Mouse (Mus musculus): ENCODE results near the gene Gm609.

Gm609 gene

GRCm38 (mm10) chr16:45392246-45392645, 100.5 kb downstream of the Gm609 start:
- no peak for DNase-seq (ENCODE audit: low spot score)

DNA sequence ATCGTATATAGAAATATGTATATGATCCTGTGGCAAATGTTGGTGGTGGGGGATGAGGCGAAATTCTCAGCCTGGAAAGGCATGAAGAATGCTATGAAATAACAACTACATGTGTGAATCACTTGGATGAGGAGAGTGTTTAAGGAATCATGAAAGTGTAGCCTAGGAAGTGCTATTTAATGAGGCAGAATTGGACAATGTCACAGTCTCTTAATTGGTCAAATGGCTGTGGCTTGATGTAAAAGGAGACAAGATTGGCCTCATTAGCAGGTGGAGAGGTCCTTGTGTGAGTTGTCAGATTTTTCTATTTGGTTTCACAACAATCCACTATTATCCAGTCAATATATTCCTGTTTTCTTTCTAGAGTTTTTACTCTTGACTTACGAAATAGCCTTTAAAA, 101.1 kb downstream of the Gm609 start:
- no peak for DNase-seq (ENCODE audit: low spot score)

DNA sequence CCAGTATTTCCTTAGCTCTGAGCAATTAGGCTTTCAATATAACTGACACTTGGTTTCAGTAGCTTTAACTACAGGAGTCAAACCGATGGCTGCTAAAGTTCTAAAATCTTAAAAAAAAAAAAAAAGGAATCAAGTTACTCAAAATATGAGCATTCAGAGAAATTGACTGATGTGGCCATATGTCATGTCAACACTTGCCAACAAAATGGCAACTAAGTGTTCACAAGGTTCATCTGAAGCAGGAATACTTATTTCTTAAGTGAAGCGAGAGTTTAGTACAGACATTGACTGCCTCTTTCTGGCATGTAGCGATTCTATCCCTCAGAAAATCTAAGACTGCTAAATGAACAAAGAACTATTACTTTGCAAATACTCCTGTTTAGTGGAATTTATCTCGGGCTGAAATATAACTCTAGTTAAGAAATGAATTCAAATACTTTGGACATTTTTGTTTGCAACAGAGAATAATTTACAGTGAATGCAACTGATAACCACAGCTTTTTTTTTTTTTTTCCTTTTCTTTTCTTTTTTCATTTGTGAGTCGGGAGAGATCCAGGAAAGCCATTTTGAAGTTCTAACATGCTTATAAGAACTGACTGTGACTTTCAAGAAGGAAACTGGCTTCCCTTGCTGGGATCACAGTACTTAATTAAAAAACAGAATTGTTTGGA, 102.3 kb downstream of the Gm609 start:
- no peak for DNase-seq (ENCODE audit: low spot score)

DNA sequence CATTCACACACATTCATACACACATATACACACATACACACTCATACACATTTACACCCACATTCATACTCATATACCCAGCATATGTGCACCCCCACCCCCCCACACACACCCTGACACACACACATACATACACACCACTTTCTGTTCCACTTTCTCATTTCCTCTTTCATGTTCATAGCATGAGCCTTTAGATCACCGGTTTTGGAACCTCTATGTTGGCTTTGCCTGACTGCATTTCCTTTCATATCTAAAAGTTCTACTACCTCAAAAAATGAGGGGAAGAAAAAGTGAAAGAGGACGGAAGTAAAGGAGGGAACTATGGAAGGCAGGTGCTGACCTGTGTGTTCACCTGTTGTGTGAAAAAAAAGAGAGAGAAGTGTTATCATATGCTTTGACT, 102.9 kb downstream of the Gm609 start:
- DNase-seq (ENCODE audit: low spot score), result no peak

- DNase-seq (ENCODE audit: low spot score), result no peak
These were observed 103.7 kb downstream of the Gm609 start for GRCm38 (mm10) chr16:45389041-45389440.

DNA sequence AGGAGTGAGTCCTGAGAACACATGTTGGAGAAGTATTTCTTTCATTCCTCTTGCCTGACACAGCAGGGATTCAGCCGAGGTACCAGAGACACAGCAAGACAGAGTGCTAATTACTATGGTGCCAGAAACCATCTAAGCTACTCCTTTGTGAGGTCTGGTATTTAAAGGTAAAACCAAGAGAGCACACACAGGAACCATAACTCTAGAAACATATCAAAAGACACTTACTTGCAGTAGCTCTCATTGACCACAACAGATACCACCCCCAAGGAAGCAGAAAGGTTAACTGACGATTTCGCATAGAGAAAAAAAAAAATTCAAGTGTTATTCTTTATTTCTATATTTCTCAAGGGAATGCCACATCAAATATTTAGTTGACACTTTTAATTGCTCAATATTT, 111.0 kb downstream of the Gm609 start:
- no peak for DNase-seq (ENCODE audit: low spot score)

- DNase-seq (ENCODE audit: low spot score), result no peak
These were observed 113.8 kb downstream of the Gm609 start for GRCm38 (mm10) chr16:45378959-45379358.

DNA sequence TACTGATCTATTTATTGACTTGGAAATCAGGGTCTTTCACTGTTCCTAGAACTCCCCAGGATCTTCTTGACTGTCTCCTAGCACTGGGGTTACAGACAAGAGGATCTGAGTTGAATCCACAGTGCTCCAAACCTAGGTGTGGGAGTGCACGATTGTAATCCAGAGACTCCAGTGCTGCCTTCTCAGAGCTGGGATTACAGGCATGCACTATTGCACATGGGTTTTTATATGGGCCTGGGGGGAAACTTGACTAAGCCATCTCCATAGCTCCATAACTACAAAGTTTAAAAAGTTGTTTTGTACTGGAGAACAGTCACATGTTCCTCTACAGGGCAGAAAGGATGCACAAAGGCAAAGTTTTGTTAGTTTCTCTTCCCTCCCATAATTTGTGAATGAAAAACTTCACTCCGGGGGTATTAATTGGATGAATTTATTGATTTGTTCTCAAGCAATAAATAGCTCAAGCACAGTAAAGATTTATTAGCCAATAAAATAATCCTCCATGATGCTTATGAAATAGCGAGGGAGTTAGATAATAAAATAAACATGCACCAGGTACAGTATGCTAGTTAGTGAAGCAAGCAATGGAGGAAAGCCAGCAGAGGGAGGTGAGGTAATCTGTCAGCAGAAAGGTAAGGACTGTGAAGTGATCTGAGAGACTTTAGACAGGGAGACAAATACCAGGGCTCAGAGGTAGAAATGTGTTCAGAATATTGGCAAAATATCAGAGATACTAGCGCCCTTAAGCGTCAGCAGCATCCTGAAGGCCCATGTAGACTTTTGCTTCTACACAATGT, 114.4 kb downstream of the Gm609 start:
- no peak for DNase-seq (ENCODE audit: low spot score)

DNA sequence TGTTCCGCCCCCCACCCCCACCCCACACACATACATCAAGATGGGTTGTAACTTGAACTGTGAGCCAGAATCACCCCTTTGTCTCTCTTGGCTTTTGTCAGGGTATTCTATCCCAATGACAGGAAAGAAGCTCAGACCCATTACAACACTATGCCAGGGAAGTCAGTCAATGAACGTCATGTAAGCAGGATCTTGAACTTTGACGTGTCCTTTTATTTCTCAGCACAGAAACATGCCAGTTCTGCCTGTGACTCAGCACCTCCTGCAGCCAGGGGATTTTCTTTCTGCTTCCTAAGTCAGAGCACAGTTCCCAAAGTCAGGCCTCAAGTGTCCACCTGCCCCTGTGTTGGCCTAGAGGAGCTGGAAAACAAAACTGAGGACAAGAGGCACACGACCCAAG, 115.4 kb downstream of the Gm609 start:
- no peak for DNase-seq (ENCODE audit: low spot score)

- no peak for DNase-seq (ENCODE audit: low spot score)
These were observed 116.0 kb downstream of the Gm609 start for GRCm38 (mm10) chr16:45376812-45377211.

DNA sequence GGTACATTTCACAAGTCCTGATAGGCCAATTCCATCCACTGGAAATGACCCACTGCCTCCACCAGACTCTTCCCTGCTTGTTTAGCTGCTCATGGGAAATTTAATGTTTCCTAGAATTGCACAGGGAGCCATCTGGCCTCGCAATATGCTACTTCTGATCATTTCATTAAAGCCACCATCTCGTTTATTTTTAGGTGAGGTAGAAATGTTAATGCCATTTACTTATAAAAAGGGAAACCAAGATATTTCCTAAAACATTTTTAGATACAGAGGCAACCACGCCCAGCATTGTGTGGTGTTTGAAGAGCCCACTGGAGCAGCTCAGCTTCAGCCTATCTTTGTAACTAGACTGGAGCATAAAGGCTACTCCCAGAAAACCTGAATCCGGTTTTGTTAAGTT, 116.5 kb downstream of the Gm609 start:
- DNase-seq (ENCODE audit: low spot score), result no peak

DNA sequence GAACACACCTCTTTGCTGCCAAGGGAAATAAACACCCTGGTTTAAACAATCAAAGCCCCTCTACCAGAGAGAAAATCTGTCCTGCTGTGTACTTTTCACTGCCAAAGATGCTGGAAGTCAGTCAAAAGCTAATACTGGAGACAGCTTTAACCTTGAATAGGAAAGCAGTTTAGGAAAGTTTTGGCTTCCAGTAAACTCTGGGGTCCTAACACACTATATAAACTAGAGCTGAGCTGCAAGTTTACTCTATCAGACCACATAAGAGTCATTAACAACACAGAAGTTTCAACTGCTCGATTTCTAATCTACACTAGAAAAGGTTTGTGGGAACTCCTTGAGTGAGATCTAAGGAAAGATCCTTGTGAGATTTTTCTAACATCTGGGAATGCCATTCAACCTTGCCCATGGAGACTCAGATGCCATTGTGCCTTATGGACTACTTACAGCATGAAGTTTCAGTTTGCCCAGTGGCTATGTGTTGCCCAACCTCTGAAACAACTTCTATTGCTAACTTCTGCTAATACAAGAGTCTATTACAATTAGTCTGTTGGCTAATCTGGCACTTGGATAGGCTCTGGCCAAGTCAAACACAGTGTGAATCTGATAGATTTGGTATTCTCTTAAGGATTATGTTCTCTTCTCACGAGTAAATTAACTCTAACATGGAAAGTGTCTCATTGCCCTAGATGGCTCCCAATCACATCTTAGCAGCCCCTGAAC, 117.1 kb downstream of the Gm609 start:
- DNase-seq (ENCODE audit: low spot score), result no peak

DNA sequence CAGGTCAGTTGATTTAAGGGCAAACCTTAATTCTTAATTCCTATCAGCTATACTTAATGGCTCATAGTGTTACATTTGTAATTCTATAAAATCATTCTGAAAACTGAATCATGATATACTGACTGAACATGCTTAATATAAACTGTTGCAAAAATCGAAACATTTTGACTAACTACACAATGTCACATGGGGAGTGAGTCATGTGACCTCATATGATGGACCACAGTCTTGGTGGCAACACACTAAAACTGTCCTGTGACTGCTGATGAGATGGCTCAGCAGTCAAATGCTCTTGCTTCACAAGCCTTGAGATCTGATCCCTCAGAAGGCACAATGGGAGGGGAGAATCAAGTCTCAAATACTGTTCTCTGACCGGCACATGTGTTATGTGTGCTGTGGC, 118.7 kb downstream of the Gm609 start:
- no peak for DNase-seq (ENCODE audit: low spot score)

DNA sequence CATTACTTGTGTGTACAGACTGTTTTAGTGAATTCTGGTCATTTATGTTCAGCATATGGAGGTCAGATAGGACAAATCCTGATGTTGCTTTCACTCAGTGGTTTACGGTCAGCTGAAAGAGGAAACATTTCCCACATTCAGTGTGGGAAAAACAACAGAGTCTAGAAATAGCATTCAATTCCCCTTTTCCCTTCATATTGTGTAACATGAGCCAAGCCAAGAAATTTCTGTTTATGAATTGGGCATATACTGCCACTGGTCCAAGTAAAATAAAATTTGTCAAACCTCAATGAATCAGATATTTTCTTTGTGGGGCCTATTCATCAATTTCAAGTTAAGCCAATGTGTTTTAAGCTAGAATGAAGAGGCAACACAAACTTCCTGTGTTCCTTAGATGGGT, 121.7 kb downstream of the Gm609 start:
- DNase-seq (ENCODE audit: low spot score), result no peak

DNA sequence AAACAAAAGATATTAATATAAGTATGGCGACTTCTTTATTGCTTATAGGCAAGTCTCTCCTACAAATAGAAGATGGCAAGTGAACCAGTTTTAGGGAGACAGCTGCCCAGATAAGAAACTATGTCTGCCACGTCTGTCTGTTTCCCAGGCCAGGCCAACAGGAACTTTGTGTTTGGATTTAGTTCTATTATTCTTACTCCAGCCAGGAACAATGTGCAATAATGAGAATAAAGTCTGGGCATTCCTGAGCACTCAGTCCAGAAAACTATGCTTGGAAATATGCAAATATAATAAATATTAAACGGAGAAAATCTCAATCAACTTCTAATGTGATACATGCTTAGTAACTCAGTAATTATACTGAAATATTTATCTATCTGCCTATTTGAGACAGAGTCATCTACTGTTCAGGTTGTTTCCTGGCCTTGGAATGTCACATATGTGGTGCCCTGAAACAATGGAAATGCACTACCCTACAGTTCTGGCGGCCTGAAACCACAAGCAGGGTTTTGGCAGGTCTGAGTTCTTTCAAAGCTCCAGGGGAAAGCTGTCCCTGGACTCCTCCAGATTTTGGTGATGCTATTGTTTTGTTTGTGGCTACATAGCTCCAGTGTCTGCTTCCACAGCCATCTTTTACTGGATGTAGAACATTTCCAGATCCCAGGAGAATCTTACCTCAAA, 123.3 kb downstream of the Gm609 start:
- no peak for DNase-seq (ENCODE audit: low spot score)

GRCm38 (mm10) chr16:45366111-45366510, 126.7 kb downstream of the Gm609 start:
- no peak for DNase-seq (ENCODE audit: low spot score)

DNA sequence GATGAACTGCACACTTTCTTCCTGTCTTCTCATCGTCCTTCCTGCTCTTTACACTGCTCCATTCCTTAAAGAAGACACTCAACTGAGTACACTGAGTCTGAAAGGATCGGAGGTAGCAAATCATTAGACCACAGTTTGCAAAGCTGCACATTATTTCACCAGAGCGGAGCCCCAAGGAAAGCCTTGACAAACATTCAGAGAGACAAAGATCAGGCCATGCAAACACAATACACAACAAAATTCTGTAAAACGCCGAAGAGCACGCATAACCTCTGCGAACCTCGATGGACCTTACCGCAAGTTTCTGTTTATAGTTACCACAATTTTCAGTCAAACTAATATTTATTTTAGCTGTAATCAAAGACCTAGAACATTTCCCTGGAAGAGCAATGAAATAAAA, 127.4 kb downstream of the Gm609 start:
- DNase-seq (ENCODE audit: low spot score), result no peak

DNA sequence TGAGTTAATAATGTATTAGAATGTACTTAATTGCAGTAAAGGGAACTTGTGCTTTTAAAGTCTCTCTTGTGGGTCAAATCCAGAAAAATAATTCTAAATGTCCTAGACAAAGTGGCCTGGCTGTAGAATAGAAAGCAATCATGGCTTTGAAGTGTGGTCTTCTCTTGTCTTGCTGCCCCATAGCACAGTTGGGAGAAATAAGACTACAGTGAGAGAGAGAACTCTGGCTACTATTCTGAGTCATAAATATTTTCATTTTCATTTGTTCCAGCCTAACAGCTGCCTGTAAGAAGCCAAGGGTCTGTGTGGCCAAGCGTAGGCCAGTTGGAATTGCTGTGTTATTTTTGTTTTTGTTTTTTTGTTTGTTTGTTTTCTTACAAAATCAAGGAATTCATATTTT, 128.1 kb downstream of the Gm609 start:
- no peak for DNase-seq (ENCODE audit: low spot score)

DNA sequence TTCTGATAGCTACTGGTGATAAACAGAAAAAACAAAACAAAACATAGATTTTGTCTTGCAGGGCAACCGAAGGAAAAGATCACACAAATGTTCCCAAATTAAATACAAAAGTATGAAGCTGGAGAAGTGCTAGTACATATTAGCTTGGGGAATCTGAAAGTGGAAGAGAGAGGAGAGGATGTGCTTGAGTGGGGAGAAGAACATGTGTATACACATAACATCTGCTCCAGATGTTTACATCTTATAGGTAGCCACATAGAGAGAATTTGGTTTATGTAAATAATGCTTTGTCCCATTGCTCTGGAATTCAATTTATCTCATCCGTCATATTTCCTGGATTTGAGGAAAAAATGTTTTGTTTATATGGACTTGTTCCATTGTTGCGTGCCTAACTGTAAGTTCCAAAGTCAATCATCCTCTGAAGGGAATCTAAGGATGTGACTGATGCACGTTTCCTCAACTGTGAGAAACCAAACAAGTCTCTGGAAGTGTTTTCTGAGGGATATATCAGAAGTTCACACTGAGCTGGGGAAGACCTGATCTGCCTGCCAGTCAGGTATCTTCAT, 129.2 kb downstream of the Gm609 start:
- DNase-seq (ENCODE audit: low spot score), result no peak
